Mouse (Mus musculus) hindbrain, embryonic 12.5 days (tissue): Measurements from ENCODE around the gene Gcnt7. TPM values are rescaled to one million over a fixed set of nuclear protein-coding genes. Genes with fewer than 3 reads are reported as not detected.

Source experiments
- ATAC-seq: fragments of 200-750 bp; cut with Nextera tagmentation; 2 replicates; pipeline ENCODE4 v1.8.0; 2017; ENCODE audit warnings: moderate TSS enrichment; ENCODE audit not compliant: low FRiP score
- H3K27ac ChIP-seq: fragments of 300-500 bp; sonication (generic); 2 replicates; pipeline ENCODE4 v1.5.1; 2016; ENCODE audit warnings: mild to moderate bottlenecking
- H3K27me3 ChIP-seq: fragments of 300-500 bp; sonication (generic); 2 replicates; pipeline ENCODE4 v1.6.1; 2016; ENCODE audit warnings: mild to moderate bottlenecking
- H3K36me3 ChIP-seq: fragments of 300-500 bp; sonication (generic); 2 replicates; pipeline ENCODE4 v1.6.1; 2016; ENCODE audit warnings: mild to moderate bottlenecking
- H3K4me1 ChIP-seq: fragments of 300-500 bp; sonication (generic); 2 replicates; pipeline ENCODE4 v1.6.1; 2016
- H3K4me2 ChIP-seq: fragments of 300-500 bp; sonication (generic); replicated peaks from 2 replicates; pipeline ENCODE4 v1.6.1; 2016; ENCODE audit warnings: mild to moderate bottlenecking
- H3K4me3 ChIP-seq: fragments of 300-500 bp; sonication (generic); 2 replicates; pipeline ENCODE4 v1.5.1; 2016; ENCODE audit warnings: mild to moderate bottlenecking
- H3K9ac ChIP-seq: fragments of 300-500 bp; sonication (generic); 2 replicates; pipeline ENCODE4 v1.6.1; 2016; ENCODE audit warnings: mild to moderate bottlenecking, moderate library complexity
- H3K9me3 ChIP-seq: fragments of 300-500 bp; sonication (generic); replicated peaks from 2 replicates; pipeline ENCODE4 v1.6.1; 2016; ENCODE audit warnings: mild to moderate bottlenecking
- WGBS: fragments of 180-500 bp; shearing (Covaris S2); methylation state at CpG from one replicate; pipeline ENCODE4 v1.1.7; 2016; 5-methylcytosine and 5-hydroxymethylcytosine counted together
- polyA plus RNA-seq: library from polyadenylated mRNA; unstranded; fragments of >200 nt; fragmentation: Nextera tagmentation; extraction: Ambion mirVana; gene quantifications from 2 replicates; pipeline ENCODE4 v1.2.1, GENCODE M21; 2016

Gcnt7 gene
- polyA plus RNA-seq, 1 experiment from 2014 or later: 2.2 TPM

DNA sequence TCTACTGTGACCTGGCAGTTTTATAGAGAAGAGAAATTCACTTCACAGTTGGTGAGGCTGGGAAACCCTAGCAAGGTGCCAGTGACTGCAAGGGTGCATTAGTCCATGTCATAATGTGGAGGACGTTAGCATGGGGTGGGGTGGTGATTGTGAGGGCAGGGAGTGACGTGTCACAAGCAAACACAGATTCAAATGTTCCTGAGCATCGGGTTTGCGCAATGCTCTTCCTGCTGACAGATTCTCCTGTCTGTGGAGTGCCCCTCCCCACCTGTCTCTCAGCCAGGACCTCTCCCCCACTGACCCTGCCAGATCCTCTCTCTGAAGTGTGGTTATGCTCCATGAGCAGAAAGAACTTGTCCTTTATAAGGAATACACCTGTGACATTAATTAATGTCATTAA is 10.1 kb downstream of the Gcnt7 start:
- no peak overlapping the region for H3K4me3 ChIP-seq
- no peaks in the 10 kb centered on the region for H3K9me3 ChIP-seq
- no peaks in the 10 kb centered on the region for H3K4me1 ChIP-seq
- no peak overlapping the region for H3K9ac ChIP-seq
- H3K27ac ChIP-seq: no peak overlapping the region
- WGBS: 93% methylated on average over 4 of the region's 4 CpGs
- H3K27me3 ChIP-seq: no peaks in the 10 kb centered on the region
- no peak for ATAC-seq
- no peak overlapping the region for H3K4me2 ChIP-seq
- peaks cover 83% of the 10 kb centered on the region for H3K36me3 ChIP-seq

DNA sequence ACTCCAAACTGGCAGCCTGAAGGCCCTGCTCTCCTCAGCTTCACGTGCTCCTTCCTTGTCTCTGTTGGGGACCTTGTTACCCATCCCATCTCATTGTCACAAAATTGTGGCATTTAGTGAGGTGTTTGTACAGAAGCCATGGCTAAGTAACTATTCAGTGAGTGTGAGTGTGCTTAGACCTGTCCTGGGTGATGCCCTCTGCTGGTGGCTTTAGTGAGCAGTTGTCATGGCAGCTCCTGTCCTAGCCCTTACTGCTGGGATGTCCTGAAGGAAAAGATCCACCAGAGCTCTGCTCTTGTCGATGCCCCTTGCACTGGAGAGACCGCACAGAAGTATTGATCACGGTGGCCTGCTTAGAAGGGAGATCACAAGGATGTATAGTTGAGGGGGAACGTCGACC is 11.1 kb downstream of the Gcnt7 start:
- 91% methylated on average over 6 of the region's 6 CpGs for WGBS
- Histone ChIP-seq H3K9ac (no peak overlapping the region), H3K4me2 (no peak overlapping the region), H3K27ac (no peak overlapping the region), H3K9me3 (no peaks in the 10 kb centered on the region), H3K4me1 (no peaks in the 10 kb centered on the region), H3K4me3 (no peak overlapping the region), H3K36me3 (peaks cover 72% of the 10 kb centered on the region), H3K27me3 (no peaks in the 10 kb centered on the region)
- ATAC-seq: no peak

DNA sequence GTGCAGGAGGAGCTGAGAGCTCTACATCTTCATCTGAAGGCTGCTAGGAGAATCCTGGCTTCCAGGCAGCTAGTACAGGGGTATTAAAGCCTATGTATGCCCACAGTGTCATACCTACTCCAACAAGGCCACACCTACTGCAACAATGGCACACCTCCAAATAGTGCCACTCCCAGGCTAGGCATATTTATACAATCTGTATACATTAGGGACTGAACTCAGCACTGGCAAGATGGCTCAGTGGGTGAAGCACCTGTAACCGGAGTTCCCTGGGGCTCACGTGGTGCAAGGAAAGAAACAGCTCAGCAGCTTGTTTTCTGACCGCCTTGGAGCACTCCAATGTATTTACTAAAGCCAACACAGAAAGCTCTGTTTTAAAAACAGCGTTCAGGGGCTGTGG is 12.8 kb downstream of the Gcnt7 start:
- H3K4me3 ChIP-seq: no peak overlapping the region
- no peak overlapping the region for H3K4me2 ChIP-seq
- H3K4me1 ChIP-seq: peaks cover 13% of the 10 kb centered on the region
- no peak for ATAC-seq
- WGBS: 92% methylated on average over 4 of the region's 4 CpGs
- H3K27me3 ChIP-seq: no peaks in the 10 kb centered on the region
- no peaks in the 10 kb centered on the region for H3K9me3 ChIP-seq
- H3K36me3 ChIP-seq: peaks cover 57% of the 10 kb centered on the region
- no peak overlapping the region for H3K27ac ChIP-seq
- H3K9ac ChIP-seq: no peak overlapping the region

DNA sequence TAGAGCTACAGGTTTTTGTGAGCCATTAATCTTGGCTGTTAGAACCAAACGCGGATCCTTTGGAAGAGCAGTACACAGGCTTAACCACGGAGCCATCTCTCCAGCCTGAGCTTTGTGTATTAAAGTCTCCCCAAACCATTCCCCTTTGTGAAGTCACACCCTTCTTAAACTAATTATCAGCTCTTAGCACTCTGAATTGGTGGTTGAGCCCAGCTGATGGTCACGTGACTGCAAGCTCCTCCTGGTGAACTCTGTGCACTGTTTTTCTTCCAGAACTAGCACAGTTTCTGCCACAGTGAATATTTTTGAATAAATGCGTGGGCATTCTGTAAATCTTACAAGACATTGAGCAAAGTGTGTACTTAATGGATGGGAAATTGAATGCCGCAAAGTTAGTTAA is 17.2 kb downstream of the Gcnt7 start:
- Histone ChIP-seq H3K4me3 (peak overlapping the region; percentile 81), H3K36me3 (peaks cover 13% of the 10 kb centered on the region), H3K27me3 (no peaks in the 10 kb centered on the region), H3K4me1 (peaks cover 19% of the 10 kb centered on the region), H3K27ac (no peak overlapping the region), H3K9ac (peak overlapping the region; percentile 75), H3K4me2 (peak overlapping the region; percentile 95), H3K9me3 (no peaks in the 10 kb centered on the region)
- 31% methylated on average over 6 of the region's 6 CpGs for WGBS
- ATAC-seq: no peak

DNA sequence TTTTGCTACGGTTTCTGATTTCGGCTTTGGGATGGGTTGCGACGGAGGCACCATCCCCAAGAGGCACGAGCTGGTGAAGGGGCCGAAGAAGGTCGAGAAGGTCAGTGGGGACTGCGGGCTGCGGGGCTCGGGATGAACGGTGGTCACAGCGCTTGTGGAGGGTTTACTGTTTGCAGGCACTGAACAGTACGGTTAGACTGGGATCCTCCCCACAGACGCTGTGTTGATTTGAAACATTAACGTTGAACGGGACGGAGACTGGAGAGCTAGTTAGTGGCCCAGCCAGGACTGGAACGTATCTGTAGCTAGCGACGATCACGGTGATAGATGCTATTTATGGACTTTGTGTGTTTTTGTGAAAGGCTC is 17.8 kb downstream of the Gcnt7 start:
- Histone ChIP-seq H3K27ac (peak overlapping the region; percentile 64; the same call in 1 of the 2 replicates), H3K9ac (peak overlapping the region; percentile 75), H3K27me3 (no peaks in the 10 kb centered on the region), H3K4me1 (peaks cover 19% of the 10 kb centered on the region), H3K9me3 (no peaks in the 10 kb centered on the region), H3K36me3 (peaks cover 7% of the 10 kb centered on the region), H3K4me3 (peak overlapping the region; percentile 81), H3K4me2 (peak overlapping the region; percentile 95)
- peak; percentile 72 for ATAC-seq
- 1% methylated on average over 21 of the region's 21 CpGs for WGBS

DNA sequence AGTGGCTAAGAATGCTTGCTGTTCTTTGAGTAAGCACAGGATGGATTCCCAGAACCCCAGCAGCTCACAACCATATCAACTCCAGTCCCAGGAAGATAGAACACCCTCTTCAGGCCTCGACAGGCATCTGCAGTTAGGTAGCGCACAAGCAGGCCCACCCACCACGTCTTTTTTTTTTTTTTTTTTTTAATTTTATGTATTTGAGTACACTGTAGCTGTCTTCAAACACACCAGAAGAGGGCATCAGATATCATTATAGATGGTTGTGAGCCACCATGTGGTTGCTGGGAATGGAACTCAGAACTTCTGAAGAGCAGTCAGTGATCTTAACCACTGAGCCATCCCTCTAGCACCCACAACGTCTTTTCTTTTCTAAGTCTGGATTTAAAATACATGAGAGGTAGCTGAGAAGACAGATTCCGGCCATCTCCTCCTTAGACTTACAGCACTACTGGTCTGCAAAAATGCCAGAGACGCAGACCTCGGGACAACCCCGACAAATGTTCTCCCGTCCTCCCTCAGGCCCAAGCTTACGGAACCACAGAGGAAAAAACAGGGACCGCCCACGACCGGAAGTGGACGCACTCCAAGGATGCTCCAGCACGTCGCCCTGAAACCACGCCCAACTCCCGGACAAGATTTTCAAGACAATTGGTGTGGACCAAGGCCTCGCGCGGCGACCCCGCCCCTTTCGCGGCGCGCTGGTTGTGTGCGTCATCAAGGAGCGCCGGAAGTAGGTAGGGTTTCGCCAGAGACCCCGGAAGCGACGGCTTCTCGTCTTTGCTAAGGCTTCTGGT is 18.4 kb downstream of the Gcnt7 start, which contains the start of gene Rtf2:
TSS of gene Rtf2 (plus strand) at position 714 of the 797 bp plus-strand sequence.
- ATAC-seq: peak; percentile 97

DNA sequence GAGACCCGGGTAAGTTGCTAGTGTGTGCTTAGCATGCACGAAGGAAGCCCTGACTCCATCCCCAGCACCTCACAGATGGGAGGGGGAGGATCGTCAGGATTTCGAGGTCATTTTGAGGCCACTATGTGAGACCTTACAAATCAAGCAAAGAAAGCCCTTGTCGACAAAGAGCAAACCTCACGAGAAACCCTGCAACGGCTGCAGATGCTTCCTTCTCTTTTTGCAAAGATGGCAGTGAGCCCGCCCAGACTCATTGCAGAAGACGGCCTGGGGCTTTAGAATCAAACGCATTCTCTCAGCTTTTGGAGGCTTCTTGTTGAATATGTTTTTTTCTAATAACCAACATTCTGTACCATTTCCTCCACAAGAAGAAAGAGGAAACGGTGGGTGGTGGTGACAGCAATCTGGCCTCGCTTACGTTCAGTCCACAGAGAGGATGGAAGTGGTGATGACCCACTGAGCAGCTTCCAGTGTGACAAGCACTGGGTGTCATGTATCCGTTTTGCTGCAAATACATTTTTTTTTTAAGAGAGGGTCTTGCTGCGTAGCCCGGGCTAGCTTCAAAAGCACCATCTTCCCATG is 20.9 kb downstream of the Gcnt7 start:
- no peak overlapping the region for H3K9ac ChIP-seq
- no peak overlapping the region for H3K4me2 ChIP-seq
- H3K4me3 ChIP-seq: no peak overlapping the region
- no peak for ATAC-seq
- H3K27ac ChIP-seq: no peak overlapping the region
- 69% methylated on average over 16 of the region's 16 CpGs for WGBS
- no peaks in the 10 kb centered on the region for H3K27me3 ChIP-seq
- no peaks in the 10 kb centered on the region for H3K36me3 ChIP-seq
- H3K4me1 ChIP-seq: peaks cover 19% of the 10 kb centered on the region
- H3K9me3 ChIP-seq: no peaks in the 10 kb centered on the region

More for the DNA sequence above, 18.4 kb downstream of the Gcnt7 start, which contains the start of gene Rtf2:
- WGBS: 2% methylated on average over 35 of the region's 35 CpGs
- Histone ChIP-seq H3K27me3 (no peaks in the 10 kb centered on the region), H3K4me1 (peaks cover 19% of the 10 kb centered on the region), H3K27ac (peak within 1 kb of the TSS; percentile 64; the same call in 1 of the 2 replicates), H3K4me2 (peak within 1 kb of the TSS; percentile 95), H3K9ac (peak within 1 kb of the TSS; percentile 75), H3K36me3 (peaks cover 2% of the 10 kb centered on the region; the same call in 1 of the 2 replicates), H3K9me3 (no peaks in the 10 kb centered on the region), H3K4me3 (peak within 1 kb of the TSS; percentile 81)

DNA sequence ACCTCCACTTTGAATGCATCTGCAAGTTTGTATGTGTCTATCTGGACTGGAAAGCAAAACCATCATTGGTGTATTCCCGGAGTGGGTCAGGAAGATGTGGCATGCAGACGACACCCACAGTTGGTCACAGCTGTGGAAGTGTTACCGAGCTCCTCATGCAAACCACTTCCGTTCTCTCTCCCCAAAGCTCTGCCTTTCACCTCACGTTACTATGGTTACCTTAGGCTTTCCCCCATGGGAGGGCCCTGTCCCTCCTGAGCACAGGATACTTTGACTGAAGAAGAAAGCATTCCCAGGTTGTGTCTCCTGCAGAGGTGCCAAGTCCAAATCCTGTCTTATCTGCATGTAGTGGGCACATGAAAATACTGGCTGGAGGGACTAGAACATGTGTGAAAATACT is 24.6 kb downstream of the Gcnt7 start:
- H3K36me3 ChIP-seq: no peaks in the 10 kb centered on the region
- H3K27me3 ChIP-seq: no peaks in the 10 kb centered on the region
- H3K4me2 ChIP-seq: no peak overlapping the region
- no peak overlapping the region for H3K27ac ChIP-seq
- no peak for ATAC-seq
- no peak overlapping the region for H3K4me3 ChIP-seq
- H3K9me3 ChIP-seq: no peaks in the 10 kb centered on the region
- H3K9ac ChIP-seq: no peak overlapping the region
- WGBS: 60% methylated on average over 5 of the region's 5 CpGs
- no peaks in the 10 kb centered on the region for H3K4me1 ChIP-seq

DNA sequence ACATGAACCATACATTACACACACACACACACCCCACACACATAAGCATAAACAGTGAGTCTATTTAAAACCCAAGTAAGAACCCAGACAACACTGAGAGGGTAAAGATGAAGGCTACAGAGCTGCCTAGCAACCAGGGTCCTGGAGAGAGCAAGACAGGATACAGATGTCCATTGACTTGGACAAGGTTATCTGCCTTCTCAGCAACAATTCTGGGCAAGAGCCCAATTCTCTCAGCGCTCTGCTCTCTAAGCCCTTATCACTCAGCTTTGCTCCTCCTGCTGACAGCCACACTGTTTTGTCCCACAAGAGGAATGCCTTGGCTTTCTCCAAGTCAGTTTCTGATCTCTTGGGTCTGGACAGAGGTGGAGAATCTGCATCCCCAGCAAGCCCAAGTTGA is 27.8 kb downstream of the Gcnt7 start:
- 100% methylated on average over 1 of the region's 1 CpGs for WGBS
- no peak for ATAC-seq
- Histone ChIP-seq H3K36me3 (no peaks in the 10 kb centered on the region), H3K9me3 (no peaks in the 10 kb centered on the region), H3K27me3 (no peaks in the 10 kb centered on the region), H3K4me2 (no peak overlapping the region), H3K4me1 (no peaks in the 10 kb centered on the region), H3K27ac (no peak overlapping the region), H3K9ac (no peak overlapping the region), H3K4me3 (no peak overlapping the region)

DNA sequence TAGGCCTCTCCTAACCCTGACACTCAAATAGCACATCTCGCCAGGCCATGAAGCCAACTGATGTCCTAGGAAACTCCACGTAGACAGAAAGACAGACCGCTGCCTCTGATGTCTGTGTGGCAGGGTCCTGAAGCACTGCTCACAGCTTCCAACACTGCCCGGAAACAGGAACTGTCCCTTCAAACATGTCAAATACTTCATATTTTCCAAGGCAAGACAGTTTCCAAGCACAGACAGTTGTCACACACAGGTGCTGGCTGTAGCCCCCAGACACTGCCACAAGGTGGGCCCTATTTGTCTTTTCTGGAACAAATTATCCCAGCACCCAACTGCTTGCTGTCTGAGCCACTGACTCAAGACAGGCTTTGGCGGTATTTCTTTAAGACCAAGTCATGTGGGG is 40.2 kb downstream of the Gcnt7 start:
- no peaks in the 10 kb centered on the region for H3K9me3 ChIP-seq
- no peak overlapping the region for H3K9ac ChIP-seq
- H3K4me1 ChIP-seq: peaks cover 4% of the 10 kb centered on the region
- no peak overlapping the region for H3K4me2 ChIP-seq
- no peaks in the 10 kb centered on the region for H3K27me3 ChIP-seq
- H3K27ac ChIP-seq: no peak overlapping the region
- no peaks in the 10 kb centered on the region for H3K36me3 ChIP-seq
- H3K4me3 ChIP-seq: no peak overlapping the region
- WGBS: 90% methylated on average over 5 of the region's 5 CpGs
- ATAC-seq: no peak

DNA sequence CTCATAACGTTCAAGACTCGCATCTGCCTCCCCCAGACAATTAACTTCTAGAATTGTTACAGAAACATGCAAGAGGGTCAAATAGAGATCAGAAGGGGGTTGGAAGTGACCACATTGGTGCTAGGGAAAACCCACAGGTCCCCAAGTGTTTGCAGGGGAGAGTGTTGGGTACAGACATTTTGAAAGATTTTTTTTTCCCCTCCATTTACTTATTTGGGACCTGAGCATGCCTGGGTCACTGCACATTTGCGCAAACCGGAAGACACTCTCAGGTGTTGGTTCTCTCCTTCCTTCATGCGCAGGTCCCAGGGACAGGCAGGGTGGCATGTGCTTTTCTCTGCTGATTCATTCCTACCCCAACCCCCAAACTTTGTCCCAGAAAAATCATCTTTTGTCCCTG is 41.5 kb downstream of the Gcnt7 start:
- H3K4me1 ChIP-seq: peaks cover 13% of the 10 kb centered on the region
- H3K36me3 ChIP-seq: no peaks in the 10 kb centered on the region
- H3K27me3 ChIP-seq: no peaks in the 10 kb centered on the region
- H3K4me3 ChIP-seq: no peak overlapping the region
- ATAC-seq: no peak
- no peak overlapping the region for H3K27ac ChIP-seq
- H3K4me2 ChIP-seq: no peak overlapping the region
- no peak overlapping the region for H3K9ac ChIP-seq
- no peaks in the 10 kb centered on the region for H3K9me3 ChIP-seq
- 90% methylated on average over 5 of the region's 5 CpGs for WGBS

DNA sequence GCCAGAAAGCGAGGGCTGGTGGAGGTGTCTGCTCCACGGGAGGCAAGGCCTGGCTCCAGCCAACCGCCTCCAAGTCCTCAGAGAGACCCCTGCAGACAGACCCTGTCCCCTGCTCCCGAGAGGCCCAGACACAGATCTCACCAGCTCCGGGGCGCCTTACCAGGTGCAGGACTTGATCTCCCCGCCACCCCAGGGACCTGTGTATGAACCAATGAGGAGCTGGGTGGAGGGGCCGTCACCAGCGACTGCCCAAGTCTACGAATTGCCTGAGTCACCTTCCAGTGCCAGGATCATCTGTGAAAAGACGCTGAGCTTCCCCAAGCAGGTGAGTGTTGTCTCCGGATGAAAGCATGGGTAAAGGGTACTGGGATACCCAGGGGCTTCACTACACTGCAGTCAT is 42.2 kb downstream of the Gcnt7 start:
- Histone ChIP-seq H3K9me3 (no peaks in the 10 kb centered on the region), H3K4me1 (peaks cover 13% of the 10 kb centered on the region), H3K36me3 (no peaks in the 10 kb centered on the region), H3K9ac (no peak overlapping the region), H3K27me3 (no peaks in the 10 kb centered on the region), H3K27ac (no peak overlapping the region), H3K4me3 (no peak overlapping the region), H3K4me2 (no peak overlapping the region)
- no peak for ATAC-seq
- WGBS: 63% methylated on average over 12 of the region's 12 CpGs

DNA sequence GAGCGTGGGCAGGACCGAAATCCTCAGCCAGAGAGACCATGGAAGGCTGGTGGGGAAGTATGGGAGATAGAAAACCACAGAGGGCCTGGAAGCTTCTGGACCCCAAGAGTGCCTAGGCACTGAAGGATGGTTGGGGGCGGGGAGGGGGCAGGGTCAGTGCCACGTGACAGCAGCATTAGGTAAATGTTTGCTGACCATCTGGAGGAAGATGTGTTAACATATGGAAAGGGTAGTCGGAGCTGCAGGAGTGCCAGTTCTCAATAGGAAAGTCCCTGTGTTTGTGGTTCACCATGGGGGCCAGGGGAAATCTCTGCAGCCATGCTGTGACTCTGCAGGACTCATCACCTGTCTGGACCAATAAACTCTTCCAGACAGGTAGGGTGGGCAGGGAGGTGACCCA is 44.5 kb downstream of the Gcnt7 start:
- H3K36me3 ChIP-seq: no peaks in the 10 kb centered on the region
- H3K9me3 ChIP-seq: no peaks in the 10 kb centered on the region
- ATAC-seq: no peak
- no peaks in the 10 kb centered on the region for H3K27me3 ChIP-seq
- no peak overlapping the region for H3K27ac ChIP-seq
- no peak overlapping the region for H3K4me3 ChIP-seq
- H3K4me2 ChIP-seq: no peak overlapping the region
- WGBS: 57% methylated on average over 5 of the region's 5 CpGs
- H3K4me1 ChIP-seq: peaks cover 13% of the 10 kb centered on the region
- H3K9ac ChIP-seq: no peak overlapping the region
